Mouse (Mus musculus) brown adipose tissue, adult 24 weeks (tissue): ENCODE data around the gene Ric8a. TPM values are rescaled to one million over a fixed set of nuclear protein-coding genes. Genes with fewer than 3 reads are reported as not detected.
A peak's percentile ranks its signal among the peaks of the same experiment; 100 is the strongest.

Experiments used
- H3K27ac ChIP-seq: fragments of 200-500 bp; replicated peaks from 2 replicates; pipeline ENCODE4 v1.5.1; 2012; ENCODE audit warnings: low read depth, mild to moderate bottlenecking, low read length
- H3K4me1 ChIP-seq: fragments of 200-500 bp; 2 replicates; pipeline ENCODE4 v1.6.1; 2012; ENCODE audit warnings: low read length, mixed read lengths; ENCODE audit not compliant: control insufficient read depth, insufficient read depth, insufficient read length
- H3K4me3 ChIP-seq: fragments of 200-500 bp; 2 replicates; pipeline ENCODE4 v1.5.1; 2012; ENCODE audit warnings: low read depth, mild to moderate bottlenecking, low read length, moderate library complexity; ENCODE audit not compliant: insufficient read depth
- polyA plus RNA-seq: library from polyadenylated mRNA; stranded (reverse); fragments of >200 nt; gene quantifications from 2 replicates; pipeline ENCODE4 v1.2.4, GENCODE M21; 2012; ENCODE audit not compliant: missing spikeins, insufficient read depth, insufficient read length

Gene Ric8a
- 14.4 and 15.5 TPM in 2 replicates for polyA plus RNA-seq

- peak within 1 kb of the TSS; percentile 85 for H3K4me3 ChIP-seq
- peaks cover 20% of the 10 kb centered on the region for H3K4me1 ChIP-seq
- H3K27ac ChIP-seq = peak within 1 kb of the TSS; percentile 99
These were observed at the start of gene Ric8a for GRCm38 (mm10) chr7:140856785-140857549. Ric8a (plus strand) TSS chr7:140856957.

GRCm38 (mm10) chr7:140810496-140810895 is 46.3 kb upstream of the Ric8a start:
- Histone ChIP-seq H3K27ac (no peak overlapping the region), H3K4me1 (no peaks in the 10 kb centered on the region), H3K4me3 (no peak overlapping the region)

- Histone ChIP-seq H3K4me3 (no peak overlapping the region), H3K27ac (no peak overlapping the region), H3K4me1 (no peaks in the 10 kb centered on the region)
These were observed 45.0 kb upstream of the Ric8a start for GRCm38 (mm10) chr7:140811714-140812113.

GRCm38 (mm10) chr7:140812850-140813249 is 43.9 kb upstream of the Ric8a start:
- Histone ChIP-seq H3K4me1 (no peaks in the 10 kb centered on the region), H3K4me3 (no peak overlapping the region), H3K27ac (no peak overlapping the region)

- no peak overlapping the region for H3K27ac ChIP-seq
- no peak overlapping the region for H3K4me3 ChIP-seq
- 0 out of 2 replicates have a peak, but pooled peaks cover 2% of the 10 kb centered on the region for H3K4me1 ChIP-seq
These were observed 36.6 kb upstream of the Ric8a start for GRCm38 (mm10) chr7:140820173-140820572.

- H3K27ac ChIP-seq = no peak overlapping the region
- H3K4me1 ChIP-seq = 0 out of 2 replicates have a peak, but pooled peaks cover 2% of the 10 kb centered on the region
- H3K4me3 ChIP-seq = no peak overlapping the region; the same call in 1 of the 2 replicates
These were observed 35.5 kb upstream of the Ric8a start for GRCm38 (mm10) chr7:140821305-140821652.

GRCm38 (mm10) chr7:140821653-140822329 is 35.0 kb upstream of the Ric8a start, which contains the start of gene Zfp941:
Zfp941 (minus strand) TSS chr7:140822178.
- H3K27ac ChIP-seq = no peak within 1 kb of the TSS
- peak within 1 kb of the TSS; percentile 31 for H3K4me3 ChIP-seq
- 0 out of 2 replicates have a peak, but pooled peaks cover 2% of the 10 kb centered on the region for H3K4me1 ChIP-seq

- H3K27ac ChIP-seq = no peak overlapping the region
- no peak overlapping the region for H3K4me3 ChIP-seq
- H3K4me1 ChIP-seq = 0 out of 2 replicates have a peak, but pooled peaks cover 2% of the 10 kb centered on the region
These were observed 34.0 kb upstream of the Ric8a start for GRCm38 (mm10) chr7:140822731-140823130.

GRCm38 (mm10) chr7:140828171-140828881 is 28.4 kb upstream of the Ric8a start:
- Histone ChIP-seq H3K4me1 (no peaks in the 10 kb centered on the region), H3K4me3 (no peak overlapping the region), H3K27ac (no peak overlapping the region)

GRCm38 (mm10) chr7:140831447-140831846 is 25.3 kb upstream of the Ric8a start:
- H3K27ac ChIP-seq = no peak overlapping the region
- no peaks in the 10 kb centered on the region for H3K4me1 ChIP-seq
- H3K4me3 ChIP-seq = no peak overlapping the region

- no peaks in the 10 kb centered on the region for H3K4me1 ChIP-seq
These were observed 23.4 kb upstream of the Ric8a start for GRCm38 (mm10) chr7:140833341-140833740.

GRCm38 (mm10) chr7:140834968-140835757 is 21.6 kb upstream of the Ric8a start, which contains the start of gene Urah:
Urah (plus strand) TSS chr7:140835018.
- no peak within 1 kb of the TSS for H3K4me3 ChIP-seq
- no peak within 1 kb of the TSS for H3K27ac ChIP-seq
- no peaks in the 10 kb centered on the region for H3K4me1 ChIP-seq

More at GRCm38 (mm10) chr7:140833341-140833740, 23.4 kb upstream of the Ric8a start:
- H3K4me3 ChIP-seq = no peak overlapping the region
- no peak overlapping the region for H3K27ac ChIP-seq

GRCm38 (mm10) chr7:140835758-140836087 is 21.0 kb upstream of the Ric8a start:
- H3K4me1 ChIP-seq = no peaks in the 10 kb centered on the region
- no peak overlapping the region for H3K27ac ChIP-seq
- no peak overlapping the region for H3K4me3 ChIP-seq

- no peak overlapping the region for H3K27ac ChIP-seq
- H3K4me1 ChIP-seq = no peaks in the 10 kb centered on the region
- H3K4me3 ChIP-seq = no peak overlapping the region
These were observed 20.3 kb upstream of the Ric8a start for GRCm38 (mm10) chr7:140836243-140837115.
